Mouse (Mus musculus) lung, postnatal 10 days (tissue): ENCODE measurements around the gene Dpy19l1.

Source experiments
- DNase-seq: peaks from one replicate; pipeline ENCODE4 v3.0.0; 2021

The Dpy19l1 gene

GRCm38 (mm10) chr9:24467186-24467585 is 35.8 kb downstream of the Dpy19l1 start:
- no peak for DNase-seq

GRCm38 (mm10) chr9:24466649-24467048 is 36.3 kb downstream of the Dpy19l1 start:
- DNase-seq: no peak

GRCm38 (mm10) chr9:24461379-24461961 is 41.5 kb downstream of the Dpy19l1 start:
- DNase-seq: no peak

- no peak for DNase-seq
Observed at GRCm38 (mm10) chr9:24453833-24454232, 49.1 kb downstream of the Dpy19l1 start.

- DNase-seq: no peak
Observed at GRCm38 (mm10) chr9:24450976-24451375, 52.0 kb downstream of the Dpy19l1 start.

GRCm38 (mm10) chr9:24450524-24450923 is 52.4 kb downstream of the Dpy19l1 start:
- DNase-seq: no peak

- DNase-seq: no peak
Observed at GRCm38 (mm10) chr9:24434901-24435300, 68.0 kb downstream of the Dpy19l1 start.

GRCm38 (mm10) chr9:24429721-24430120 is 73.2 kb downstream of the Dpy19l1 start:
- no peak for DNase-seq

- DNase-seq: no peak
Observed at GRCm38 (mm10) chr9:24425679-24426078, 77.3 kb downstream of the Dpy19l1 start.

GRCm38 (mm10) chr9:24423241-24423640 is 79.7 kb downstream of the Dpy19l1 start:
- DNase-seq: no peak

GRCm38 (mm10) chr9:24421888-24422287 is 81.1 kb downstream of the Dpy19l1 start:
- no peak for DNase-seq

- no peak for DNase-seq
Observed at GRCm38 (mm10) chr9:24421221-24421620, 81.7 kb downstream of the Dpy19l1 start.

GRCm38 (mm10) chr9:24420144-24420543 is 82.8 kb downstream of the Dpy19l1 start:
- DNase-seq: no peak

- no peak for DNase-seq
Observed at GRCm38 (mm10) chr9:24418281-24418680, 84.7 kb downstream of the Dpy19l1 start.

- no peak for DNase-seq
Observed at GRCm38 (mm10) chr9:24411483-24411882, 91.5 kb downstream of the Dpy19l1 start.

GRCm38 (mm10) chr9:24410439-24410838 is 92.5 kb downstream of the Dpy19l1 start:
- no peak for DNase-seq

- no peak for DNase-seq
Observed at GRCm38 (mm10) chr9:24407992-24408391, 94.9 kb downstream of the Dpy19l1 start.

- DNase-seq: no peak
Observed at GRCm38 (mm10) chr9:24394146-24394545, 108.8 kb downstream of the Dpy19l1 start.

- DNase-seq: no peak
Observed at GRCm38 (mm10) chr9:24390807-24391370, 112.1 kb downstream of the Dpy19l1 start.

GRCm38 (mm10) chr9:24387230-24387629 is 115.7 kb downstream of the Dpy19l1 start:
- DNase-seq: no peak

- DNase-seq: no peak
Observed at GRCm38 (mm10) chr9:24379321-24379720, 123.6 kb downstream of the Dpy19l1 start.

- DNase-seq: no peak
Observed at GRCm38 (mm10) chr9:24378848-24379247, 124.1 kb downstream of the Dpy19l1 start.
